Mouse (Mus musculus): ENCODE results near the gene Gm20671. TPM values are rescaled to one million over a fixed set of nuclear protein-coding genes. Genes with fewer than 3 reads are reported as not detected.

Gene Gm20671
- total RNA-seq, 2 experiments from 2014 or later, result not detected

Other genes with a start within 250 kb of the Gm20671 start
- gene Yes1, start 215.9 kb downstream of the Gm20671 start, total RNA-seq (2021), result 10 to 100 TPM; 32.7 to 44.0 TPM
- 10 to 100 TPM; 62.7 to 63.9 TPM for gene Pisd, start 41.5 kb downstream of the Gm20671 start, total RNA-seq (2021)
- gene Prr14l, start 27.1 kb upstream of the Gm20671 start, total RNA-seq (2021), result 10 to 100 TPM; 27.5 to 34.5 TPM
- 10 to 100 TPM; 22.1 to 30.9 TPM for gene Depdc5, start 36.6 kb upstream of the Gm20671 start, total RNA-seq (2021)
- 100 to 1,000 TPM; 183 to 185 TPM for gene Ywhah, start 191.7 kb upstream of the Gm20671 start, total RNA-seq (2021)